Mouse (Mus musculus) yolk sac, embryonic 10.5 days (tissue): Measurements from ENCODE around the gene Tas2r103.

ENCODE experiments used
- DNase-seq: peaks from one replicate; pipeline ENCODE4 v3.0.0-alpha.2; 2017; ENCODE audit warnings: low spot score

Gene Tas2r103

DNA sequence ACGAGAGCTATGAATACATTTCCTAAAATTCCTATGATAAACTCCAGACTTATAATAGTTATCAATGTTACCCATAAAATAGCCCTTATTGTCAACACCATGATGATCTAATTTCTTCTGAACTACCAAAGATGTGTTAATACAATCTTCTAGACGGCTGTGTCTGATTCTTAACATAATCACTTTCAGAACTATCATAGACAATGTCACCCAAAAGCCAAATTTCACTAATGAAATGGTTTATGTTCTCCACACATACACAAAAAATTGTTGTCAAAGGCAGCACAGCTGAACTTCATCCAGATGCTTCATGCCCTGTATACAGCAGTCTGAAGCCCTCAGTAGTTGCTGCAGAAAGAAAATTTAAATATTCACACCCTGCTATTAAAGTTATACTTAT lies at the start of gene Tas2r103:
TSS of gene Tas2r103 (minus strand) at position 101 of the 400 bp plus-strand sequence.
- DNase-seq, result no peak

DNA sequence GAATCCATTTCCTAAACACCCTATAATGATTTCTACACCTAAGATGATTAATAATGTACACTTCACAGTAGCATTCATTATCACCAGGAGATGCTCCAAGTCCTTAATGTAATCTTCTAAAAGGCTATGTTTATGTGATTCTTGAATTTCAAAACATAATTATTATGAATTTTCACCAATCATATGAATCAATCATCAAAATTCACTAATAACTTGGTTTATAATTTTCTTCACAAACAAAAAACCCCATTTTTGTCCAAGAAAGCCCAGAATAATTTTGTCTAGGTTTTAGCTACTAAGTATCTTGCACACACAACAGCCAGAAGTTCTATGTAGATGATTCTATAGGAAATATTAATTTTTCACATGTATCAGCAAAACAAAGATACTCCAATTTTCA lies 18.8 kb upstream of the Tas2r103 start, which contains the start of gene Tas2r140:
TSS of gene Tas2r140 (minus strand) at position 101 of the 400 bp plus-strand sequence.
- no peak for DNase-seq
